ENCODE assay signal across 10 mouse cellular contexts in the genomic region with DNA sequence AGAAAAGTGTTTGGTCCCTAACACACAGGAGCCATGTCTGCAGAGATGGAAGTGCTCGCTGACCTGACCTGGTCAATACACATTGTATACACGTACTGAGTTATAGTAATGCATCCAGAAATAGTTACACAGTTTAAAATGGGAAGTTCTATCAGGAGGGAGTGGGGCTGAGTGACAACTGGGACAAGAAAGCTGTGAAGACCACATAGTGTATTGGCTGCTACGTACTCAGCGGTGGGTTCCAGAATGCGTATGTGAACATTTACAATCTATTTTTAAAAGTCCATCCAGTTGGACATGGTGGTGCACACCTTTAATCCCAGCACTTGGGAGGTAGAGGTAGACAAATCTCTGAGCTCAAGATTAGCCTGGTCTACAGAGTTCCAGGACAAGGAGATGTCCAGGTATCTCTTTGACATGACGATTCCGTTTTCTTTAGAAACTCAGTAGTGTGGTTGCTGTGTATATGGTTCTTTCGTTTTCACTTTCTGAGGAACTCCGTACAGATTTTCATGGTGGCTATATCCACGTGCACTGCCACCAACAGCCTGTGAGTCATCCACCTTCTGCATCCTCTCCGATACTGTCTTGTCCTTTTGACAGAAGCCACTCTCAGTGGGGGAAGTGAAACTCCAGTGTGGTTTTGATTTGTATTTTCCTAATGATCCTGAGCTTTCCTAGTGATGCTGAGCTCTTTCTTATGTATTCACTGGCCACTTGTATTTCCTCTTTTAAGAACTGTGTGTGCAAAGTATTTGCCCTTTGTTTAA.
A peak's percentile ranks its signal among the peaks of the same experiment; 100 is the strongest.
DNase-seq lines count a peak whose midpoint lies in the region; ATAC-seq and TF ChIP-seq lines count a peak whose summit lies in the region.
"Had no signal": no experiment of that assay in that cellular context is flagged by ENCODE, and none has a peak within 500 bp of the region (broad histone marks: within the 10 kb centered on the region; RNA-seq: fewer than 3 reads in every experiment).

No protein-coding gene starts in this region.

- peak; percentile 97 for ATAC-seq in activated CD4-positive, CD25-positive, alpha-beta regulatory T cell, adult 4 months
- ATAC-seq in liver, postnatal 0 days: peak; percentile 66

- no peaks in the 10 kb centered on the region for H3K36me3 ChIP-seq in liver, postnatal 0 days (replicated peaks; ENCODE audit: insufficient read depth, low read length)
- H3K36me3 ChIP-seq in midbrain, embryonic 10.5 days: no peaks in the 10 kb centered on the region
- H3K36me3 ChIP-seq: embryonic facial prominence, embryonic 13.5 days had no signal

- H3K4me3 ChIP-seq in liver, postnatal 0 days (ENCODE audit: low read depth, low read length): 0 out of 2 replicates have a peak overlapping the region, but pooled peaks have one; percentile 20
- H3K4me3 ChIP-seq in midbrain, embryonic 10.5 days: no peak overlapping the region
- H3K4me3 ChIP-seq: embryonic facial prominence, embryonic 13.5 days had no signal

- peak overlapping the region; percentile 57 for H3K4me2 ChIP-seq in liver, postnatal 0 days (ENCODE audit: low read depth, low read length)
- H3K4me2 ChIP-seq: embryonic facial prominence, embryonic 13.5 days; midbrain, embryonic 11.5 days had no signal

- DNase-seq in layer of hippocampus, adult 9-11 months: peak; percentile 44
- no peak for DNase-seq in layer of hippocampus, postnatal 10 days (ENCODE audit: low spot score in 2 of 2)
- peak; percentile 25 for DNase-seq in liver, postnatal 0 days
- DNase-seq in spleen, postnatal 36 days (ENCODE audit: low spot score in 2 of 2): peak; percentile 55 to 63
- DNase-seq in embryo, embryonic 10.5 days (ENCODE audit: low spot score): no peak
- DNase-seq in midbrain, embryonic 10.5 days (ENCODE audit: low spot score): no peak
- no peak for DNase-seq in embryo, embryonic 11 days

- H3K9me3 ChIP-seq in liver, postnatal 0 days (ENCODE audit: low read length): no peaks in the 10 kb centered on the region
- H3K9me3 ChIP-seq in midbrain, embryonic 10.5 days (replicated peaks): no peaks in the 10 kb centered on the region
- H3K9me3 ChIP-seq: embryonic facial prominence, embryonic 13.5 days had no signal

- no peak overlapping the region for H3K9ac ChIP-seq in liver, postnatal 0 days (replicated peaks)
- H3K9ac ChIP-seq: embryonic facial prominence, embryonic 13.5 days had no signal

- no peaks in the 10 kb centered on the region for H3K27me3 ChIP-seq in liver, postnatal 0 days (ENCODE audit: insufficient read depth, low read length)
- H3K27me3 ChIP-seq in midbrain, embryonic 10.5 days (ENCODE audit: low read depth, poor library complexity, severe bottlenecking): no peaks in the 10 kb centered on the region
- H3K27me3 ChIP-seq: embryonic facial prominence, embryonic 13.5 days had no signal

- H3K27ac ChIP-seq in liver, postnatal 0 days (ENCODE audit: low read depth): peak overlapping the region; percentile 22; the same call in 1 of the 2 replicates
- H3K27ac ChIP-seq in midbrain, embryonic 10.5 days (replicated peaks): no peak overlapping the region
- H3K27ac ChIP-seq: embryonic facial prominence, embryonic 13.5 days had no signal

- TF ChIP-seq CTCF in liver, postnatal 0 days (IDR thresholded peaks at IDR 0.05; ENCODE audit: low read depth): no peak

- no peak for TF ChIP-seq EP300 in liver, postnatal 0 days (IDR thresholded peaks at IDR 0.05; ENCODE audit: low read depth)

- H3K4me1 ChIP-seq in liver, postnatal 0 days (ENCODE audit: insufficient read depth): no peaks in the 10 kb centered on the region; the same call in 1 of the 2 replicates
- H3K4me1 ChIP-seq in midbrain, embryonic 10.5 days: no peaks in the 10 kb centered on the region

- WGBS in liver, postnatal 0 days (ENCODE audit: insufficient replicate concordance): 46% methylated on average over 11 of the region's 11 CpGs
- WGBS in midbrain, embryonic 10.5 days: 89% methylated on average over 11 of the region's 11 CpGs

Comparison
In these comparisons a context has a peak if more than half of its experiments do, and no peak if none do; other contexts are left out.
1. DNase-seq: peak in layer of hippocampus, adult 9-11 months (single experiment), liver, postnatal 0 days (single experiment) and spleen, postnatal 36 days (2 of 2); none in layer of hippocampus, postnatal 10 days (0 of 2), embryo, embryonic 10.5 days (single experiment), midbrain, embryonic 10.5 days (single experiment) and embryo, embryonic 11 days (single experiment).